Mouse (Mus musculus): Measurements from ENCODE around the gene Hipk2. TPM values are rescaled to one million over a fixed set of nuclear protein-coding genes. Genes with fewer than 3 reads are reported as not detected.

Gene Hipk2
- polyA plus RNA-seq, 1 experiment from 2014 or later = 45.3 TPM

DNA sequence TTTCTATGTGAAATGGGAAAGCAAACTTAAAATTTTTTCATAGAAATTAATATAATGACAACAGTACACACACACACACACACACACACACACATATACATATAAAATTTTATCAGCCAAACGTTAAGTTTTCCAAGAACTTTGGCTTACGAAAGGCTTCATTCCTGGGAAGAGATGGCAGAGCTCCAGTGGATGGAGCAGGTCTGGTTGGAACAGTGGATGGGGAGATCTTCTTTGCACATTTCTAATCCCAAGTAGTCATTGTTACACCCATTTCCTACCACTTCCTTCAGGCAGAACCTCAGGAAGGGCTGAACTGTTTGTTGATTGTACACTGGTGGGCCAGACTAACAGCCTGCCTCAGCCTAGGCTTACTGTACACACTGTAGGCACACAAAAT is 106.3 kb downstream of the Hipk2 start:
- Histone ChIP-seq H3K4me3 (no peak overlapping the region), H3K9me3 (no peaks in the 10 kb centered on the region), H3K4me2 (no peak overlapping the region), H3K4me1 (peaks cover 5% of the 10 kb centered on the region; the same call in 1 of the 2 replicates), H3K9ac (no peak overlapping the region), H3K36me3 (replicated peaks) (no peaks in the 10 kb centered on the region), H3K27ac (no peak overlapping the region), H3K27me3 (replicated peaks) (no peaks in the 10 kb centered on the region)
- 96% methylated on average over 2 of the region's 2 CpGs for WGBS
- ATAC-seq (replicated peaks) = no peak

DNA sequence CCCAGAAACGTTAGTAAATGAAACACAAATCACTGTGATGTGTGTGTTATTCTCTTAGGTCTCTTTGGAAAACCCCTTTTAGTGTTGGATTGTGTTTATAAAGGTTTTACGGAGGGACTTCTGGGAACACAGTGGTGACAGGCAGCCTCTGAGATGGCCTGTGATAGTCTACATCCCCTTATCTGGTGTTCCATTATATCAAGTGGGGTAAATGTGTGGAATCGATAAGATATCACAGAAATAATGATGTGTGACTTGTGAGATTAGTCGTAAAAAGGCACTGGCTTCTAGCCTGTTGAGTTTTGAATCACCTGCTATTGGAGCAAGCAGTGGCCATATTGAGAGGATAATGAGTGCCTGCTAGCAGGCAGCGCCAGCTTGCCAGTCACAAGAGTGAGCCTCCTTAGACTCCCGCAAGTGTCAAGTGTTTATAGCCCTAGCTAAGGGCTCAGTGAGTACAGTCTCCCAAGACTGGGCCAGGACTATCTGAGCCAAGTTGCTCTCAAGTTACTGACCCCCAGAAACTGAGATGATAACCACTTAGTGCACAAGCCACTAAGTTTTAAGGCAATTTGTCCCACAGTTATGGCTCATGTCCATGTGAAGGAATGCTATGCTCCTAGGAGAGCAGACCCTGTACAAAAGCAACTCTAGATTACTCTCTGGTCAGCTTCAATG is 113.2 kb downstream of the Hipk2 start:
- H3K4me1 ChIP-seq = peaks cover 26% of the 10 kb centered on the region; the same call in 1 of the 2 replicates
- ATAC-seq (replicated peaks) = 0 out of 2 replicates have a peak, but pooled peaks have one; percentile 24
- H3K27ac ChIP-seq = no peak overlapping the region
- no peaks in the 10 kb centered on the region for H3K9me3 ChIP-seq
- WGBS = 70% methylated on average over 6 of the region's 6 CpGs
- H3K4me2 ChIP-seq = no peak overlapping the region
- no peak overlapping the region for H3K4me3 ChIP-seq
- H3K27me3 ChIP-seq (replicated peaks) = no peaks in the 10 kb centered on the region
- no peak overlapping the region for H3K9ac ChIP-seq
- no peaks in the 10 kb centered on the region for H3K36me3 ChIP-seq (replicated peaks)

DNA sequence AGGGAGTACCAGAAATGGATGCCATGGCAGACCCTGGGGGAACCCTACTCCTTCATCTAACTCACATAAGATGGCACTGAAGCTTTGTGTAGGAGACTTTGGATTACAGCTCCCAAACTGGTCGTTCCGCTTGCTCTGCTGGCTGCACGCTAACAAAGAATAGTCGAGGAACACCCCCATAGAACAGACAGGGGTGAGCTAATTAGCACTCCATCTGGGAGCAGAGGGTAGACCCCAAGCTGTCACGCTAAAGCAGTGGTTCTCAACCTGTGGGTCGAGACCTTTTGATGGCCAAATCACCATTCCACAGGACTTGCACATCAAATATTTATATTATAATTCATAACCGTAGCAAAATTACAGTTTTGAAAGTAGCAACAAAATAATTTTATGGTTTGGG is 114.0 kb downstream of the Hipk2 start:
- Histone ChIP-seq H3K27me3 (replicated peaks) (no peaks in the 10 kb centered on the region), H3K4me2 (no peak overlapping the region), H3K4me1 (peaks cover 28% of the 10 kb centered on the region; the same call in 1 of the 2 replicates), H3K9ac (no peak overlapping the region), H3K4me3 (no peak overlapping the region), H3K36me3 (replicated peaks) (no peaks in the 10 kb centered on the region), H3K27ac (no peak overlapping the region), H3K9me3 (no peaks in the 10 kb centered on the region)
- 64% methylated on average over 7 of the region's 7 CpGs for WGBS
- ATAC-seq (replicated peaks) = no peak

DNA sequence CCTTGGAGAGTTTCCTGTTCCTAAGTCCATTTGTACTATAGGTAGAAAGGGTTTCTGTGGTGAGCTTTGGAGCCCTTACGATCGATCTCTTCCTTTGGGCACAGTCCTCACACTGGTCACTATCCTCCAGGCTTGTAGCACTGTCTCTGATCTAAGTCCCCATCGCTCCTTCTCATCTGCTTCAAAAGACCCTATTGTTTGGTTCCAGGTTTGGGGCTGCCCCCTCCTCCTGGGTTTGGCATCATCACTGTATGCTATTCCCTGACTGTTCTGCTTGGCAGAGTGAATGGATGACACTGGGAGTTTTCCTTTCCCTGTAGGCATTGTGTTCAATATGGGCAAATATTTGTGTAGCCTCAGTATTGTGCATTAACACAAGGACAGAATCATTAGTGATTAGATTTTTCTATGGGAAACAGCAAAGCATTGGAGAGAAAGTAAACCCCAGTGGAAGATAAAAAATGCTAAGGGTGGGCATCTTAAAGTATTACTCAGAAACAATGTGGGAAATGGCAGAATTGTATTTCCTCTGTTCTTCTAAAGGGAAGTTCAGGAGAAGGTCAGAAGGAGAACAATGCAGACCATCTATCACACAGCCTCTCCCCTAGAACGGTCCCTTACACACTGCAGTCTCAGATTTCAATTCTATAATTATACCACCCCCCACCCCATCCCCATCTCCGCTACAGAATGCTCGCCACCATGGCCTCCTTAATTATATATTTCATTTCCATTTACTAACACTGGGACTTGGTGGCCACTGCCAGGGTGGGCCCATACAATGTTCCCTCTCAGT is 114.9 kb downstream of the Hipk2 start:
- no peaks in the 10 kb centered on the region for H3K36me3 ChIP-seq (replicated peaks)
- peaks cover 29% of the 10 kb centered on the region; the same call in 1 of the 2 replicates for H3K4me1 ChIP-seq
- no peak for ATAC-seq (replicated peaks)
- H3K9ac ChIP-seq = no peak overlapping the region
- no peak overlapping the region for H3K4me2 ChIP-seq
- H3K4me3 ChIP-seq = no peak overlapping the region
- H3K9me3 ChIP-seq = no peaks in the 10 kb centered on the region
- H3K27ac ChIP-seq = no peak overlapping the region
- H3K27me3 ChIP-seq (replicated peaks) = no peaks in the 10 kb centered on the region
- 68% methylated on average over 6 of the region's 6 CpGs for WGBS

DNA sequence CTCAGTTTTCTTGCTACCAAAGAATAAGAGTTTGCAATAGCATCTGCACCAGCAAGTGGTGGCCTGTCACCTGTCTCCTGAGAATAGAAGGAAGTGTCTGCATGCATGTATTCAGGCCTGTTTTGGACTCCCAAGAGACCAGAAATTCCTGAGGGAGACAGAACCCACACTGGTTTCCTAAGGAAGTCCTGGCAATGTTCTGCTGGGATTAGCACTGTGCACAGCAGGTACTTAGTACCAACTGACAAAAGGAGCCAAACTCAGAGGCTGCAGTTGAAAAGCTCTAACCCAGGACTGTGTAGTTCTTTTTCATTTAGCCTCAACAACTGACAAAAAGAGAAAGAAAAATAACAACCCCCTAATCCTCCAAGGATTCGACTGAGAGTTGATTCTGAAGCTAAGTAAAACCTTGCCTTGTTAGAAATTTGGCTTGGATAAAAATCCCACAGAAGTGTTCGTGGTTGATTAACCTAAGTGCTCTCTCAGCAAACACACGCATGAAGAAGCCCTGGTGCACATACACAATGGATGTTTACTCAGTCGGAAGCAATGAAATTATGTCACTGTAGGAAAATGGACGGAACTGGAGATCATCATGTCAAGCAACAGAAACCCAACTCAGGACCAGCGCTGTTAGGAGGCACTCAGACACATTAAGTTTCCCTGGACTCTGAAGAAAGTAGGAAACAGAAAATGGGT is 115.9 kb downstream of the Hipk2 start:
- H3K9ac ChIP-seq = no peak overlapping the region
- H3K9me3 ChIP-seq = no peaks in the 10 kb centered on the region
- no peaks in the 10 kb centered on the region for H3K36me3 ChIP-seq (replicated peaks)
- H3K27ac ChIP-seq = no peak overlapping the region
- H3K4me3 ChIP-seq = no peak overlapping the region
- H3K27me3 ChIP-seq (replicated peaks) = no peaks in the 10 kb centered on the region
- ATAC-seq (replicated peaks) = no peak
- WGBS = 27% methylated on average over 6 of the region's 6 CpGs
- H3K4me2 ChIP-seq = no peak overlapping the region
- peaks cover 24% of the 10 kb centered on the region; the same call in 1 of the 2 replicates for H3K4me1 ChIP-seq

DNA sequence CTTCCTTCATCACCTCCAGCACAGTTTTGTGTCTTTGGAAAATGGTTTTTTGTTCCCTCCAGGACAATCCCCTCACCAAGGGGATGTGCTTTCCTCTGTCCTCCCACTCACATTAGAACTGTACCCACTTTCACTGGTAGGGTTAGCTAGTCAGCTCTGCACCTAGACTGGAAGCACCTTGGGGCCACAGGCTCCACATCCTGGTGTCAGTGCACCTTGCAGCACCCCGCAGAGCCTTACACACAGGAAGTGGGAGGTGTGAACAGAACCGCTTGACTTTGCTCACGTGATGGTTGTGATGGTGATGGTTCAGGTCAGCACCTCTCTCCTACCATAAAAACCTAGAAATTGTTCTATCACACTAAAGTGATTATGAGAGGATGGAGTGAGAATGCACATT is 116.8 kb downstream of the Hipk2 start:
- no peak overlapping the region for H3K4me3 ChIP-seq
- H3K9me3 ChIP-seq = no peaks in the 10 kb centered on the region
- H3K27ac ChIP-seq = no peak overlapping the region
- WGBS = 87% methylated on average over 3 of the region's 3 CpGs
- no peak overlapping the region for H3K9ac ChIP-seq
- no peak for ATAC-seq (replicated peaks)
- H3K4me2 ChIP-seq = no peak overlapping the region
- H3K27me3 ChIP-seq (replicated peaks) = no peaks in the 10 kb centered on the region
- no peaks in the 10 kb centered on the region for H3K36me3 ChIP-seq (replicated peaks)
- H3K4me1 ChIP-seq = peaks cover 24% of the 10 kb centered on the region; the same call in 1 of the 2 replicates

DNA sequence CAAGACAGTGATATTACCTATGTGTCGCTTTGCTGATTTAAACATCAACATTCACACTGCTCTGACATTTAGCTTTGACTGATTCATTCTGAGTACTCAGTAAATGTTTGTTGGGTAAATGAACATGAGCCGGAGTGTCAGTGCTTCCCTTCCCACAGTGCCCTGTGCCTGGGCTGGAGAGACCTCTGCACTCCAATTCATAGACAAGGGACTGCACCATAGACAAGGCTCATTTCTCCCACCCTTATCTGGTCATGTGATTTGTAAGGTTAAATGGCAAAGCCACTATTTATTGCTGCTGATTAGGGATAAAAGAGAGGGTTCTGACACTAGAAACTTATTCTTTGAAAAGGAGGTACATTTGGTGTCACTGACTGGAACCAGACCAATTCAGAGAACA is 118.4 kb downstream of the Hipk2 start:
- WGBS = 90% methylated on average over 2 of the region's 2 CpGs
- peaks cover 24% of the 10 kb centered on the region; the same call in 1 of the 2 replicates for H3K4me1 ChIP-seq

DNA sequence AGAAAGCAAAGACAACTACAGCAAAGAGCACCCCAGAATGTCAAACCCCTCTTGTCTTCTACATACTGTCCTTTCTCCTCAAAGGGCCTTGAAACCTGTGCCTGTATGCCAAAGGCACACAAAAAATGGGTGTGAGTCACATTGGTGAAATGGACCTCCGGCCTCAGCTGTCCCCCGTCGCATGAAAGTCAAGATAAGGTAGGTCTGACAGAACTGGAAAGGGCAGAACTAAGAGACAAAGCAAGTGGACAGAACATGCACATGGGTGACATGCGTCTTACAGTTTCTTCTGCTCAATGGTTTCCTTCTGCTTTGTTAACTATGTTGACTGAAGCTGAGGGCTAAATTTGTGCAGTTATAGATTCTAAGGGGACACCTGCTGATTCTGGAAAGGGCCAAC is 119.0 kb downstream of the Hipk2 start:
- H3K4me3 ChIP-seq = no peak overlapping the region
- H3K27me3 ChIP-seq (replicated peaks) = no peaks in the 10 kb centered on the region
- no peak overlapping the region for H3K27ac ChIP-seq
- H3K9me3 ChIP-seq = no peaks in the 10 kb centered on the region
- H3K4me2 ChIP-seq = no peak overlapping the region
- no peak for ATAC-seq (replicated peaks)
- 84% methylated on average over 4 of the region's 4 CpGs for WGBS
- H3K9ac ChIP-seq = no peak overlapping the region
- peaks cover 24% of the 10 kb centered on the region; the same call in 1 of the 2 replicates for H3K4me1 ChIP-seq
- no peaks in the 10 kb centered on the region for H3K36me3 ChIP-seq (replicated peaks)

More for the DNA sequence above, 118.4 kb downstream of the Hipk2 start:
- Histone ChIP-seq H3K4me3 (no peak overlapping the region), H3K9me3 (no peaks in the 10 kb centered on the region), H3K27ac (no peak overlapping the region), H3K9ac (no peak overlapping the region), H3K4me2 (no peak overlapping the region), H3K27me3 (replicated peaks) (no peaks in the 10 kb centered on the region), H3K36me3 (replicated peaks) (no peaks in the 10 kb centered on the region)
- no peak for ATAC-seq (replicated peaks)

DNA sequence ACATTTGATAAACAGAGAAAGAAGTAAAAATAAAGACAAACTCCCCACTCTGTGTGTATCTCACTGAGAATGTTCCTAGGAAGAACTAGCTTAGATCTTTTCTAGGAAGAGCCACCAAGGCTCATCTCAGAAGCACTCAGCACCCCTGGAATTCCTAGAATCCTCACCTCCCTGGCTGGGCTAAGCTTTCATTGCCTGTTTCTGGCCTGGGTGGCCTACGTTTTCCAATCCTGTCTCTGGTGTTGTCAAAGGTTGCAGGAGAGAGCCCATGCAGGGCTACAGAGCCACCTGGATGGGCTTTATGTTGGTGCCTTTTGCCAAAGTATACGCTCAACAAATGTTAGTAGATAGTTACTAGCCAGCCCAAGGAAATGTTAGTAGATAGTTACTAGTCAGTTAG is 120.0 kb downstream of the Hipk2 start:
- Histone ChIP-seq H3K36me3 (replicated peaks) (no peaks in the 10 kb centered on the region), H3K9me3 (no peaks in the 10 kb centered on the region), H3K4me2 (no peak overlapping the region), H3K9ac (no peak overlapping the region), H3K4me3 (no peak overlapping the region), H3K27me3 (replicated peaks) (no peaks in the 10 kb centered on the region), H3K4me1 (peaks cover 20% of the 10 kb centered on the region; the same call in 1 of the 2 replicates), H3K27ac (no peak overlapping the region)
- no peak for ATAC-seq (replicated peaks)
- WGBS = 70% methylated on average over 2 of the region's 2 CpGs

DNA sequence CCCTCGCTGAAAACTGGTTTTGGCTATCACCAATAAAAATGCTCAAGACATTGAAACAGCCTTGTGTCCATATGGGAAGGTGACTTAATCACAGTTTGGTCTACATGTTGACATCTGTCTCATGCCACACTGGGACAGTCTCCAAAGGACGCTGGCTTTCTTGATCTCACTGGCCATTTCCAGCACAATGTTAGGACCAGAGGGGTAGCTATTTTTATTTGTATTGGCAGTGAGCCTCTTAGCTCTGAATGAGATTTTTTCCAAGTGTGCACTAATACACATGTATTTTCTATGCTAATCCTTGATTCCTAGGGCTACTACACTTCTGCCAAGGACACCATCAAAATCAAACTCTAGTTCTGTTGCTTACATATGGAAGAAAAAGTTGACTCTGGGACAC is 120.8 kb downstream of the Hipk2 start:
- no peak overlapping the region for H3K27ac ChIP-seq
- H3K9me3 ChIP-seq = no peaks in the 10 kb centered on the region
- no peaks in the 10 kb centered on the region for H3K27me3 ChIP-seq (replicated peaks)
- H3K4me1 ChIP-seq = peaks cover 12% of the 10 kb centered on the region; the same call in 1 of the 2 replicates
- H3K9ac ChIP-seq = no peak overlapping the region
- WGBS = 80% methylated on average over 2 of the region's 2 CpGs
- no peaks in the 10 kb centered on the region for H3K36me3 ChIP-seq (replicated peaks)
- ATAC-seq (replicated peaks) = no peak
- H3K4me3 ChIP-seq = no peak overlapping the region
- no peak overlapping the region for H3K4me2 ChIP-seq

DNA sequence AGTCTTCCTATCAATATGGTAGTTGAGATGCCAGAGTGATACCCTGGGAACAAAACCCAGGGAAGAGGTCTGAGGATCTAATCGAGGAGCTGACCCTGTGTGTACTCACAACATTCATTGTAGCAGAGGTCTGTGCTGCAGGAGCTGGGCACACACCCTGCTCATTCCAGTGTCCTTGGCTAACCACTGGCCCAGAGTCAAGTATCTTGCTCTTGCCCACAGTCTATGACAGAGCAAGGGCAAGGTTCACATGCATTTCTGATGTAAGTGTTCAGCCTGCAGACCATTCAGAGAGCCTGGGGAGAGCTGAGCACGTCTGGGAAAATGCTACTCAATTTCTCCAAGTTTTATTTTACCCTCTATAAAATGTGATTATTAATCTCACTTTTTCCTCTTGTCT is 122.2 kb downstream of the Hipk2 start:
- Histone ChIP-seq H3K9me3 (no peaks in the 10 kb centered on the region), H3K9ac (no peak overlapping the region), H3K27me3 (replicated peaks) (no peaks in the 10 kb centered on the region), H3K27ac (no peak overlapping the region), H3K4me3 (no peak overlapping the region), H3K36me3 (replicated peaks) (no peaks in the 10 kb centered on the region), H3K4me2 (no peak overlapping the region), H3K4me1 (peaks cover 9% of the 10 kb centered on the region; the same call in 1 of the 2 replicates)
- no peak for ATAC-seq (replicated peaks)
- WGBS = 81% methylated on average over 2 of the region's 2 CpGs

DNA sequence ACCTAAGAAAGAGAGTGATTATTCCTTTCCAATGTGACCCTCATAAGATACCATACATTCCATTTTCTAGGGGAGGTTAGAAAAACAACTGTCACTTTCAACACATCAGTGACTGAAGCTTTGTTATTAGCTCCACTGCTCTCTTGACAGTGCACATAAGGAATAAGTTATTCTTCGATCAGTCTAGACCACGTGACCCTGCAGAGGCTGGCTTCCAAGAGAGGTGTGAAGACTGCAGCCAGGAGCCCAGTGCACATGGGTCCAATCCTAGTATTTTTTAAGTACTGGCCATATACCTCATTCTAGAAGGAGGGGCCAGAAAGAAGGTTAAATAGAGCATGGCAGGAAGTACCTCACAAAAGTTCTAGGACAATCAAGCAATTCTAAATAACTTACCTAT is 122.9 kb downstream of the Hipk2 start:
- Histone ChIP-seq H3K27ac (no peak overlapping the region), H3K9me3 (no peaks in the 10 kb centered on the region), H3K4me3 (no peak overlapping the region), H3K4me2 (no peak overlapping the region), H3K4me1 (peaks cover 5% of the 10 kb centered on the region; the same call in 1 of the 2 replicates), H3K9ac (no peak overlapping the region), H3K36me3 (replicated peaks) (no peaks in the 10 kb centered on the region), H3K27me3 (replicated peaks) (no peaks in the 10 kb centered on the region)
- 74% methylated on average over 2 of the region's 2 CpGs for WGBS
- no peak for ATAC-seq (replicated peaks)
